Mouse (Mus musculus): ENCODE measurements around the gene St6gal1. TPM values are rescaled to one million over a fixed set of nuclear protein-coding genes. Genes with fewer than 3 reads are reported as not detected.

The St6gal1 gene
- polyA plus RNA-seq, 1 experiment = 13.3 TPM

DNA sequence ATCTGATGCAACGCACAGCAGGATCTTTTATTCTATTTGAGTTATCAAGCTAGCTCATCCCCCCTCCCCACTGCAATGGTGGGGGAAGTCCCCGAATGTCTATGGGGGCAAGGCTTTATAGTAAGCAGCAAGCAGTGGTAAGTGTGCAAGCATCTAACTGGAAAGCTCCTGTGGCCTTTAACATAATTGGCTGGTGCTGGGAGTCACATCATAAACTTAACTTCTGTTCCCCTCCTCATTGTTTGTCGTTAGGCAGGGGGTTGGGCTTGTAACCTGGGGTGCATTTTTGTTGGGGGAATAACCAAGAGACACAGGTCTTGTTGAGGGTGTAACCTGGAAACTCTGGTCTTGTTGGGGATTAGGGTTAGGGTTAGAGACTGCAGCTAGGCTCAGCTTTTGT is 3.9 kb downstream of the St6gal1 start:
- H3K4me1 ChIP-seq (ENCODE audit: control insufficient read depth, insufficient read depth, low read length) = peaks cover 3% of the 10 kb centered on the region; the same call in 1 of the 2 replicates
- H3K27ac ChIP-seq (ENCODE audit: insufficient read depth, low read length) = peak overlapping the region; percentile 15; the same call in 1 of the 2 replicates
- H3K4me3 ChIP-seq (ENCODE audit: insufficient read depth, low read length) = peak overlapping the region; percentile 4; the same call in 1 of the 2 replicates
- TF ChIP-seq POLR2A (IDR thresholded peaks at IDR 0.05; ENCODE audit: extremely low read depth, insufficient read depth, low read length) = no peak
- no peak for TF ChIP-seq CTCF (IDR thresholded peaks at IDR 0.05; ENCODE audit: extremely low read depth, insufficient read depth, low read length)

DNA sequence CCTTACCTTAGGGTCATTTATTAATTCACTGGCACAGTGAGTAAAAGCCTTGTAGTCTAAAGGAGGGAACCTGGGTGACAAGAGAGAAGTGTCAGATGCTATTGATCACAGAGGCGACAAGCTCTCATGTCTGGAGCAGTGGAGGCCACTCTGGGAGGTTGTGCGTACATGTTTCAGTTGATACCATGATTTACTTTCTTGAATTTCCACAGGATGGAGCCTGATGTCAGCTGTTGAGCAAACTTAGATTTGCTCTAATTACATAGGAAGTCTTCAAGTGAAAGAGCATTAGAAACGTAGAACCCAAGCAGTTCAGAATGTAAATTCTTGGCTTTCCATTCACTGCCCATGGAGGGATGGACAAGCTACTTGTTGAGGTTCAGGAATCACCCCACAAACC is 5.4 kb downstream of the St6gal1 start:
- H3K4me1 ChIP-seq (ENCODE audit: control insufficient read depth, insufficient read depth, low read length) = peaks cover 4% of the 10 kb centered on the region; the same call in 1 of the 2 replicates
- no peak for TF ChIP-seq CTCF (IDR thresholded peaks at IDR 0.05; ENCODE audit: extremely low read depth, insufficient read depth, low read length)
- TF ChIP-seq POLR2A (IDR thresholded peaks at IDR 0.05; ENCODE audit: extremely low read depth, insufficient read depth, low read length) = no peak
- no peak overlapping the region for H3K27ac ChIP-seq (ENCODE audit: insufficient read depth, low read length)
- no peak overlapping the region for H3K4me3 ChIP-seq (ENCODE audit: insufficient read depth, low read length)

DNA sequence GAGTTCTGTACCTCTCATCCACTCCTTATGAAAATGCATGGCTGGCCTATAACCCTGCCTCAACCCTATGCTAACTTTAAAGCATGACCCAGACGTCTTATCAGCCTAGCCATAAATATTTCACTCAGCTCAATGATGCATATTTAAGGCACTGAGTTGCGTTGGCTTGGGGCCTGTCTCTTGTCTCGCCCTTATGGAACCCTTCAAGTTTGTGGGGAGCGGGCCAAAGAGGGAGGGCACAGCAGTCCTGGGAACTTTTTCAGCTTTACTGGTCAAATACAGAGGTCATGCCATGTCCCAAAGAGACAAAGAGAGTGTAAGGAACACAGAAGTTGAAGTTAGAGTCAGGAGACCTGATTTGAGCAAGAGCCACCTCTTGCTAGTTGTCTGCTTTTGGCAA is 6.6 kb downstream of the St6gal1 start:
- TF ChIP-seq POLR2A (IDR thresholded peaks at IDR 0.05; ENCODE audit: extremely low read depth, insufficient read depth, low read length) (no peak), CTCF (IDR thresholded peaks at IDR 0.05; ENCODE audit: extremely low read depth, insufficient read depth, low read length) (no peak)
- Histone ChIP-seq H3K4me3 (ENCODE audit: insufficient read depth, low read length) (no peak overlapping the region), H3K27ac (ENCODE audit: insufficient read depth, low read length) (no peak overlapping the region), H3K4me1 (ENCODE audit: control insufficient read depth, insufficient read depth, low read length) (peaks cover 4% of the 10 kb centered on the region; the same call in 1 of the 2 replicates)

DNA sequence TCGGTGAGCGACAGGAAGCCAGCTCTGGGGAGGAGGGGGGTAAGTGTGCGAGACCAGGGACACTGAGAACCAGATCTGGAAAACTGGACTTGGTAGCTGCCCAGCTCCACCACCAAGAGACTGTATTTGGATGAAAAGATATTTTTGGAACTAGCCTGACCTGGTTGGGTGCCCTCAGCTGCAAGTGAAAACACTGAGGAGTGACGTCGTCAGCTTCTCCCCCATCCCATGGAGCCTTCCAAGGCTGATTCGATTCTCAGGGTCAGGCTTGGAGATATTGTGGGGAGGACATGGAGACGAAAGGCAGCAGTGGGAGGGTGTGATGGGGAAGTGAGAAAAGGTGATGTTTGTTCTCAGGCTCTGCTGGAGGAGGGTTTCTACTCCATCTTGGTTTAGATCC is 8.2 kb downstream of the St6gal1 start:
- Histone ChIP-seq H3K4me1 (ENCODE audit: control insufficient read depth, insufficient read depth, low read length) (peaks cover 4% of the 10 kb centered on the region; the same call in 1 of the 2 replicates), H3K4me3 (ENCODE audit: insufficient read depth, low read length) (no peak overlapping the region), H3K27ac (ENCODE audit: insufficient read depth, low read length) (no peak overlapping the region)
- no peak for TF ChIP-seq CTCF (IDR thresholded peaks at IDR 0.05; ENCODE audit: extremely low read depth, insufficient read depth, low read length)
- no peak for TF ChIP-seq POLR2A (IDR thresholded peaks at IDR 0.05; ENCODE audit: extremely low read depth, insufficient read depth, low read length)

DNA sequence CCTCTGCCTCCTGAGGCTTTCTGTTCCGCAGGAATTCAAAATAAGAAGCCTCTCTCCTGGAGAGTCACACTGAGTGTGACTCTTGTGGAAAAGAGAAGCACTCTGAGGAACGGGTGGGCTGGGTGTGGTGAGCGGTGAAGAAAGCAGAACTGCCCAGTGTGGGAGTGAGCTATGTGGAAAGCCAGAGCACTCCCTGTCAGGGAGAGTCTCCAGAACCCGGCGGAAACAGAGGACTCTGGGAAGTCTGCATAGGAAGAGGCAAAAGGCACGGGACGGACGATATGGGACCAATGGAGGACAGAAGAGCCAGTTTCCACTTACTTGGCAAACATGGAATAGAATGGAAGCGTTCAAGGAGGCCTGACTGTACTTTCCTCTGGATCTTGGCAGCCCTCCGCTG is 9.0 kb downstream of the St6gal1 start:
- Histone ChIP-seq H3K4me1 (ENCODE audit: control insufficient read depth, insufficient read depth, low read length) (peaks cover 2% of the 10 kb centered on the region; the same call in 1 of the 2 replicates), H3K4me3 (ENCODE audit: insufficient read depth, low read length) (no peak overlapping the region), H3K27ac (ENCODE audit: insufficient read depth, low read length) (no peak overlapping the region)
- no peak for TF ChIP-seq CTCF (IDR thresholded peaks at IDR 0.05; ENCODE audit: extremely low read depth, insufficient read depth, low read length)
- no peak for TF ChIP-seq POLR2A (IDR thresholded peaks at IDR 0.05; ENCODE audit: extremely low read depth, insufficient read depth, low read length)

DNA sequence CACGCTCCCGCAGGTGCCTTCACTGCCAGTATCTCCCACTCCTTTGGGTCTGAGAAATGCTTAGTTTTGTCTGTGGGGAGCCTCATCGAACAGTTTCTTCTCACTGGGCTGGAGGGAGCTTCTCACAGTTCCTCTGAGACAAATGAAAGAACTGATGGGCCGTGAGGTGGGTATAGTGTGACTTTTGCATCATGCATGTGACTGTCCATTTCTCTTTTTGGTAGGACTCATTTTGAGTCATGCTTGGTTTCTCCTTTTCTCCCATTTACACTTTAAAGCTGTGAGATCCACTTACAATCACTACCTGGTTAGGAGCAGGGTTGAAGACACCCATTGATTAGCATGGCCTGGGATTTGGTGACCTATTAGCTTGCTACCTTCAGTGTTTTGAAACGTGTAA is 10.0 kb downstream of the St6gal1 start:
- no peak overlapping the region for H3K27ac ChIP-seq (ENCODE audit: insufficient read depth, low read length)
- H3K4me1 ChIP-seq (ENCODE audit: control insufficient read depth, insufficient read depth, low read length) = peaks cover 4% of the 10 kb centered on the region
- no peak overlapping the region for H3K4me3 ChIP-seq (ENCODE audit: insufficient read depth, low read length)
- no peak for TF ChIP-seq CTCF (IDR thresholded peaks at IDR 0.05; ENCODE audit: extremely low read depth, insufficient read depth, low read length)
- no peak for TF ChIP-seq POLR2A (IDR thresholded peaks at IDR 0.05; ENCODE audit: extremely low read depth, insufficient read depth, low read length)

GRCm38 (mm10) chr16:23235173-23235694 is 10.7 kb downstream of the St6gal1 start:
- Histone ChIP-seq H3K4me3 (ENCODE audit: insufficient read depth, low read length) (no peak overlapping the region), H3K4me1 (ENCODE audit: control insufficient read depth, insufficient read depth, low read length) (peaks cover 8% of the 10 kb centered on the region), H3K27ac (ENCODE audit: insufficient read depth, low read length) (no peak overlapping the region)
- TF ChIP-seq POLR2A (IDR thresholded peaks at IDR 0.05; ENCODE audit: extremely low read depth, insufficient read depth, low read length) = no peak
- no peak for TF ChIP-seq CTCF (IDR thresholded peaks at IDR 0.05; ENCODE audit: extremely low read depth, insufficient read depth, low read length)

GRCm38 (mm10) chr16:23239583-23239982 is 15.0 kb downstream of the St6gal1 start:
- Histone ChIP-seq H3K4me3 (ENCODE audit: insufficient read depth, low read length) (no peak overlapping the region), H3K4me1 (ENCODE audit: control insufficient read depth, insufficient read depth, low read length) (peaks cover 14% of the 10 kb centered on the region), H3K27ac (ENCODE audit: insufficient read depth, low read length) (0 out of 2 replicates have a peak overlapping the region, but pooled peaks have one; percentile 59)
- TF ChIP-seq POLR2A (IDR thresholded peaks at IDR 0.05; ENCODE audit: extremely low read depth, insufficient read depth, low read length) (no peak), CTCF (IDR thresholded peaks at IDR 0.05; ENCODE audit: extremely low read depth, insufficient read depth, low read length) (no peak)

- Histone ChIP-seq H3K4me3 (ENCODE audit: insufficient read depth, low read length) (no peak overlapping the region), H3K4me1 (ENCODE audit: control insufficient read depth, insufficient read depth, low read length) (peaks cover 15% of the 10 kb centered on the region), H3K27ac (ENCODE audit: insufficient read depth, low read length) (peak overlapping the region; percentile 59)
- TF ChIP-seq CTCF (IDR thresholded peaks at IDR 0.05; ENCODE audit: extremely low read depth, insufficient read depth, low read length) (no peak), POLR2A (IDR thresholded peaks at IDR 0.05; ENCODE audit: extremely low read depth, insufficient read depth, low read length) (no peak)
Observed at GRCm38 (mm10) chr16:23240049-23240949, 15.8 kb downstream of the St6gal1 start.

DNA sequence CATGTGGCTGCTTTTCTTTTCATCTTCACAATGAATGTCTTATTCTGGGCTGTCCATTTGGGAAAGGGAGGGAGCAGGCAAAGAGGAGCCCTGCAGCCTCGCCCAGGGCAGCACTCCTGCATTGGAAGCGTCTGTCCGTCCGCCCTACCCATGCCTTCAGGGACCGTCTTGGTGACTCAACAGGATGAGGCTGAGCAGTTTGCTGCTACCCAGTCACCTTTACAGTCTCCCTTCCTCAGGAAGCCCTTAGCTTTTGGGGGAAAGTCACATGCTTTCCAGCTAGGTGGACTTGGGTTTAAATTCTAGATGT is 16.4 kb downstream of the St6gal1 start:
- TF ChIP-seq POLR2A (IDR thresholded peaks at IDR 0.05; ENCODE audit: extremely low read depth, insufficient read depth, low read length) (no peak), CTCF (IDR thresholded peaks at IDR 0.05; ENCODE audit: extremely low read depth, insufficient read depth, low read length) (no peak)
- no peak overlapping the region for H3K27ac ChIP-seq (ENCODE audit: insufficient read depth, low read length)
- H3K4me1 ChIP-seq (ENCODE audit: control insufficient read depth, insufficient read depth, low read length) = peaks cover 15% of the 10 kb centered on the region
- no peak overlapping the region for H3K4me3 ChIP-seq (ENCODE audit: insufficient read depth, low read length)
